ENCODE assay signal across 7 mouse cellular contexts in genomic region chr15:79687646-79688267, GRCm38 (mm10). TPM values are rescaled to one million over a fixed set of nuclear protein-coding genes. Genes with fewer than 3 reads are reported as not detected.
DNase-seq lines count a peak whose midpoint lies in the region; ATAC-seq lines count a peak whose summit lies in the region.

Gene Josd1 (minus strand): TSS chr15:79687919.

- peak within 1 kb of the TSS; percentile 94 for H3K27ac ChIP-seq in embryonic facial prominence, embryonic 10.5 days (replicated peaks)
- peak within 1 kb of the TSS; percentile 95 for H3K27ac ChIP-seq in limb, embryonic 10.5 days
- H3K27ac ChIP-seq in midbrain, embryonic 13.5 days: peak within 1 kb of the TSS; percentile 95

- under 1% methylated on average over 72 of the region's 72 CpGs for WGBS in embryonic facial prominence, embryonic 10.5 days
- under 1% methylated on average over 72 of the region's 72 CpGs for WGBS in limb, embryonic 10.5 days
- WGBS in midbrain, embryonic 13.5 days: under 1% methylated on average over 64 of the region's 72 CpGs

- peak within 1 kb of the TSS; percentile 95 for H3K4me3 ChIP-seq in embryonic facial prominence, embryonic 10.5 days
- peak within 1 kb of the TSS; percentile 92 for H3K4me3 ChIP-seq in limb, embryonic 10.5 days
- H3K4me3 ChIP-seq in midbrain, embryonic 13.5 days (replicated peaks): peak within 1 kb of the TSS; percentile 94

- H3K4me1 ChIP-seq in embryonic facial prominence, embryonic 10.5 days: peaks cover 76% of the 10 kb centered on the region
- H3K4me1 ChIP-seq in limb, embryonic 10.5 days: peaks cover 73% of the 10 kb centered on the region
- peaks cover 70% of the 10 kb centered on the region for H3K4me1 ChIP-seq in midbrain, embryonic 13.5 days (replicated peaks)

- DNase-seq in adrenal gland, postnatal 10 days: peak; percentile 98
- peak; percentile 96 for DNase-seq in embryonic facial prominence, embryonic 10.5 days (ENCODE audit: low spot score)
- peak; percentile 96 for DNase-seq in kidney, adult 11 months
- DNase-seq in limb, embryonic 10.5 days (ENCODE audit: low spot score): peak; percentile 98
- DNase-seq in spleen, adult 12 weeks (ENCODE audit: low spot score): peak; percentile 98

- H3K36me3 ChIP-seq in embryonic facial prominence, embryonic 10.5 days (replicated peaks): peaks cover 15% of the 10 kb centered on the region; the same call in 1 of the 2 replicates
- H3K36me3 ChIP-seq in limb, embryonic 10.5 days: peaks cover 8% of the 10 kb centered on the region; the same call in 1 of the 2 replicates
- H3K36me3 ChIP-seq in midbrain, embryonic 13.5 days: no peaks in the 10 kb centered on the region

- H3K9ac ChIP-seq in midbrain, embryonic 13.5 days (replicated peaks): peak within 1 kb of the TSS; percentile 96

- no peaks in the 10 kb centered on the region for H3K9me3 ChIP-seq in embryonic facial prominence, embryonic 10.5 days
- H3K9me3 ChIP-seq in limb, embryonic 10.5 days (replicated peaks): no peaks in the 10 kb centered on the region
- H3K9me3 ChIP-seq in midbrain, embryonic 13.5 days: no peaks in the 10 kb centered on the region

- no peaks in the 10 kb centered on the region for H3K27me3 ChIP-seq in embryonic facial prominence, embryonic 10.5 days (replicated peaks; ENCODE audit: low read depth, poor library complexity, severe bottlenecking)
- no peaks in the 10 kb centered on the region for H3K27me3 ChIP-seq in limb, embryonic 10.5 days (ENCODE audit: low read depth, poor library complexity, severe bottlenecking)
- H3K27me3 ChIP-seq in midbrain, embryonic 13.5 days: no peaks in the 10 kb centered on the region

- peak; percentile 69 for ATAC-seq in granulocyte monocyte progenitor cell, adult 5-6 weeks (replicated peaks; ENCODE audit: poor library complexity, severe bottlenecking)
- peak; percentile 48 for ATAC-seq in midbrain, embryonic 13.5 days

- H3K4me2 ChIP-seq in midbrain, embryonic 13.5 days (replicated peaks): peak within 1 kb of the TSS; percentile 88

RNA-seq across cellular contexts. Expression of gene Josd1, which starts in this region (rescaled TPM):
- 10 to 100 TPM; 45.1 to 50.7 TPM for total RNA-seq in adrenal gland, postnatal 10 days (2021)
- 22.9 and 23.9 TPM in 2 replicates for polyA plus RNA-seq in embryonic facial prominence, embryonic 10.5 days (2016; fragmentation: Nextera tagmentation; extraction: Ambion mirVana)
- total RNA-seq in granulocyte monocyte progenitor cell, adult 5-6 weeks (2014; fragmentation: Nextera tagmentation): 22.7 and 24.9 TPM in 2 replicates
- 19.2 and 23.6 TPM in 2 replicates for total RNA-seq in granulocyte monocyte progenitor cell, adult 5-6 weeks (2017)
- 23.8 and 24.6 TPM in 2 replicates for polyA plus RNA-seq in limb, embryonic 10.5 days (2016; fragmentation: Nextera tagmentation; extraction: Ambion mirVana)
- 18.4 and 20.6 TPM in 2 replicates for polyA plus RNA-seq in midbrain, embryonic 13.5 days (2015; fragmentation: Nextera tagmentation; extraction: Ambion mirVana)

Comparison
In these comparisons a context has a peak if more than half of its experiments do, and no peak if none do; other contexts are left out.
1. Peak in every context shown above with its lines: DNase-seq, ATAC-seq, H3K4me3 ChIP-seq and H3K27ac ChIP-seq.